Mouse (Mus musculus): ENCODE measurements around the gene Ttc28.

GRCm38 (mm10) chr5:110852990-110853389 lies 26.6 kb upstream of the Ttc28 start:
- TF ChIP-seq ZKSCAN1 (IDR thresholded peaks at IDR 0.05; ENCODE audit: low read depth, low read length) = no peak
- TF ChIP-seq CHD2 (IDR thresholded peaks at IDR 0.05; ENCODE audit: low read length) = no peak
- no peak for TF ChIP-seq MAFK (IDR thresholded peaks at IDR 0.05; ENCODE audit: borderline replicate concordance, low read depth, low read length)

Measured in MEL (cell line).